ENCODE assay signal across 24 mouse cellular contexts in the genomic region with DNA sequence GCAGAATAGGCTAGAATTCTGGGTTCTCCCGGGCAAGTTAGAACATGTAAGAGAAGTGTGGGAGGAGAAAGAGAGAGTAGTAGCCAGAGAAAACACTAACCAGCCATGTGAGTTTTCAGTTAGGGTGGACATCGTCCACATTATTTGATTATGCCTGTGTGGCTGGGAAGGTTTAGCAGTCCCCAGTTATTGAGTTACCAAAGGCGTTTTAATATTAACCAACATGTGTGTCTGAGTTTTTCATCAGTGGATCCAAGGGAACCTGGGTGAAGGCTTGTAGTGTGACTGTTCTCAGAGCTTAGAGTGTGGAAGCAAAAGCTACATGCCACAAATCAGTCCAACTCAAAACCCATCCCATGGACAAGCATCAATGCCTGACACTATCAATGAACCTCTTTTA.
A peak's percentile ranks its signal among the peaks of the same experiment; 100 is the strongest.
DNase-seq lines count a peak whose midpoint lies in the region; ATAC-seq lines count a peak whose summit lies in the region.
"Had no signal": no experiment of that assay in that cellular context is flagged by ENCODE, and none has a peak within 500 bp of the region (broad histone marks: within the 10 kb centered on the region; RNA-seq: fewer than 3 reads in every experiment).

No protein-coding gene starts in this region.

- H3K27ac ChIP-seq in kidney, embryonic 15.5 days: peak overlapping the region; percentile 62; the same call in 1 of the 2 replicates
- H3K27ac ChIP-seq: embryonic facial prominence, embryonic 12.5 days; embryonic facial prominence, embryonic 15.5 days; heart, embryonic 10.5 days; heart, embryonic 13.5 days; hindbrain, embryonic 14.5 days had no signal

- no peaks in the 10 kb centered on the region for H3K27me3 ChIP-seq in kidney, embryonic 15.5 days
- H3K27me3 ChIP-seq: embryonic facial prominence, embryonic 12.5 days; embryonic facial prominence, embryonic 15.5 days; heart, embryonic 13.5 days had no signal

- H3K9ac ChIP-seq in kidney, embryonic 15.5 days: no peak overlapping the region
- H3K9ac ChIP-seq: embryonic facial prominence, embryonic 12.5 days; embryonic facial prominence, embryonic 15.5 days; heart, embryonic 13.5 days; hindbrain, embryonic 14.5 days had no signal

- peak; percentile 86 for ATAC-seq in kidney, embryonic 15.5 days (replicated peaks; ENCODE audit: low FRiP score)
- ATAC-seq: forebrain, embryonic 14.5 days had no signal

- H3K9me3 ChIP-seq in kidney, embryonic 15.5 days (replicated peaks): no peaks in the 10 kb centered on the region
- H3K9me3 ChIP-seq: embryonic facial prominence, embryonic 12.5 days; embryonic facial prominence, embryonic 15.5 days; heart, embryonic 10.5 days; heart, embryonic 13.5 days had no signal

- 69% methylated on average over 3 of the region's 3 CpGs for WGBS in kidney, embryonic 15.5 days

- peak; percentile 11 for DNase-seq in kidney, adult 11 months
- no peak for DNase-seq in kidney, postnatal 10 days
- peak; percentile 81 for DNase-seq in kidney, adult 9 months
- DNase-seq in kidney, postnatal 4 days: no peak
- DNase-seq in kidney, postnatal 14 days: peak; percentile 2
- DNase-seq in left cerebral cortex, postnatal 36 days (ENCODE audit: low spot score in 2 of 2): no peak
- DNase-seq in right cerebral cortex, postnatal 4 days: no peak
- DNase-seq: adrenal gland, adult 2 months; adrenal gland, postnatal 14 days; cerebellum, adult 11 months; cerebellum, adult 2 months; cerebellum, adult 9-11 months; cerebellum, postnatal 25 days; gastrocnemius, postnatal 25 days; heart, adult 18-20 months; heart, postnatal 14 days; heart, postnatal 4 days had no signal

- no peaks in the 10 kb centered on the region for H3K36me3 ChIP-seq in kidney, embryonic 15.5 days
- H3K36me3 ChIP-seq: embryonic facial prominence, embryonic 12.5 days; embryonic facial prominence, embryonic 15.5 days; heart, embryonic 10.5 days; heart, embryonic 13.5 days had no signal

- H3K4me3 ChIP-seq in kidney, embryonic 15.5 days (replicated peaks): no peak overlapping the region
- H3K4me3 ChIP-seq: embryonic facial prominence, embryonic 12.5 days; embryonic facial prominence, embryonic 15.5 days; heart, embryonic 10.5 days; heart, embryonic 13.5 days had no signal

- intact Hi-C loops in left cerebral cortex, postnatal 36 days (cut with DNase I): no loop called here

- no peaks in the 10 kb centered on the region for H3K4me1 ChIP-seq in kidney, embryonic 15.5 days
- H3K4me1 ChIP-seq: embryonic facial prominence, embryonic 12.5 days; embryonic facial prominence, embryonic 15.5 days; heart, embryonic 10.5 days; heart, embryonic 13.5 days had no signal

- H3K4me2 ChIP-seq in kidney, embryonic 15.5 days: no peak overlapping the region
- H3K4me2 ChIP-seq: embryonic facial prominence, embryonic 12.5 days; embryonic facial prominence, embryonic 15.5 days; heart, embryonic 13.5 days; hindbrain, embryonic 14.5 days had no signal

Comparison
In these comparisons a context has a peak if more than half of its experiments do, and no peak if none do; other contexts are left out.
1. DNase-seq: peak in kidney, adult 11 months (single experiment), kidney, adult 9 months (single experiment) and kidney, postnatal 14 days (single experiment); none in kidney, postnatal 10 days (single experiment), kidney, postnatal 4 days (0 of 2), left cerebral cortex, postnatal 36 days (0 of 2) and right cerebral cortex, postnatal 4 days (single experiment).